Mouse (Mus musculus) granulocyte monocyte progenitor cell, adult 5-6 weeks (primary cell): ENCODE measurements around the gene Creb3l2. TPM values are rescaled to one million over a fixed set of nuclear protein-coding genes. Genes with fewer than 3 reads are reported as not detected.
A peak's percentile ranks its signal among the peaks of the same experiment; 100 is the strongest.
"Not testable (repeated sequence)": the region's sequence is repeated elsewhere in the genome, so short reads cannot be mapped to it uniquely, and the experiment has no call there.

ENCODE experiments used
- ATAC-seq: replicated peaks from 2 replicates; pipeline ENCODE4 v1.8.0; 2016; ENCODE audit warnings: mild to moderate bottlenecking, moderate TSS enrichment, inconsistent platforms; ENCODE audit not compliant: poor library complexity, severe bottlenecking
- total RNA-seq, 2 experiments: library from RNA; stranded (forward) in 1 of 2; stranded (reverse) in 1 of 2; fragments of 200-712, 200-1000 nt in 1 of 2; fragments of >200 nt in 1 of 2; fragmentation: Nextera tagmentation in 1 of 2; gene quantifications; 2 replicates each; pipeline ENCODE4 v1.2.3; 2014 to 2017

Gene Creb3l2
- total RNA-seq, 2 experiments from 2014 or later: 3.9 to 12.1 TPM

- no peak for ATAC-seq
Measured at GRCm38 (mm10) chr6:37385602-37386285, 56.2 kb downstream of the Creb3l2 start.

- no peak for ATAC-seq
Measured at GRCm38 (mm10) chr6:37382761-37383160, 59.2 kb downstream of the Creb3l2 start.

GRCm38 (mm10) chr6:37377836-37378580 lies 63.9 kb downstream of the Creb3l2 start:
- ATAC-seq: no peak

- ATAC-seq: not testable (repeated sequence)
Measured at GRCm38 (mm10) chr6:37377387-37377786, 64.6 kb downstream of the Creb3l2 start.

GRCm38 (mm10) chr6:37375452-37375851 lies 66.5 kb downstream of the Creb3l2 start:
- ATAC-seq: no peak

GRCm38 (mm10) chr6:37371341-37371740 lies 70.6 kb downstream of the Creb3l2 start:
- peak; percentile 73 for ATAC-seq

- ATAC-seq: no peak
Measured at GRCm38 (mm10) chr6:37370566-37370965, 71.4 kb downstream of the Creb3l2 start.

- ATAC-seq: no peak
Measured at GRCm38 (mm10) chr6:37369750-37370149, 72.2 kb downstream of the Creb3l2 start.

GRCm38 (mm10) chr6:37368281-37368680 lies 73.7 kb downstream of the Creb3l2 start:
- ATAC-seq: no peak

- no peak for ATAC-seq
Measured at GRCm38 (mm10) chr6:37366991-37367390, 75.0 kb downstream of the Creb3l2 start.

- ATAC-seq: no peak
Measured at GRCm38 (mm10) chr6:37365179-37365578, 76.8 kb downstream of the Creb3l2 start.

- no peak; the same call in 1 of the 2 replicates for ATAC-seq
Measured at GRCm38 (mm10) chr6:37364361-37364760, 77.6 kb downstream of the Creb3l2 start.

- no peak for ATAC-seq
Measured at GRCm38 (mm10) chr6:37360813-37361385, 81.0 kb downstream of the Creb3l2 start.

GRCm38 (mm10) chr6:37354449-37355179 lies 87.3 kb downstream of the Creb3l2 start:
- peak; percentile 67 for ATAC-seq

- no peak for ATAC-seq
Measured at GRCm38 (mm10) chr6:37353616-37354015, 88.3 kb downstream of the Creb3l2 start.

GRCm38 (mm10) chr6:37351731-37352380 lies 90.1 kb downstream of the Creb3l2 start:
- ATAC-seq: peak; percentile 70

- no peak for ATAC-seq
Measured at GRCm38 (mm10) chr6:37350315-37350714, 91.6 kb downstream of the Creb3l2 start.

- no peak for ATAC-seq
Measured at GRCm38 (mm10) chr6:37347606-37348005, 94.3 kb downstream of the Creb3l2 start.

- ATAC-seq: no peak
Measured at GRCm38 (mm10) chr6:37338055-37338454, 103.9 kb downstream of the Creb3l2 start.

GRCm38 (mm10) chr6:37336831-37337260 lies 105.1 kb downstream of the Creb3l2 start:
- no peak for ATAC-seq
